Mouse (Mus musculus): ENCODE data around the gene Nfkb2. TPM values are rescaled to one million over a fixed set of nuclear protein-coding genes. Genes with fewer than 3 reads are reported as not detected.
A peak's percentile ranks its signal among the peaks of the same experiment; 100 is the strongest.

Nfkb2 gene
- total RNA-seq (2021): 1 to 10 TPM; 1.8 to 2.8 TPM

DNA sequence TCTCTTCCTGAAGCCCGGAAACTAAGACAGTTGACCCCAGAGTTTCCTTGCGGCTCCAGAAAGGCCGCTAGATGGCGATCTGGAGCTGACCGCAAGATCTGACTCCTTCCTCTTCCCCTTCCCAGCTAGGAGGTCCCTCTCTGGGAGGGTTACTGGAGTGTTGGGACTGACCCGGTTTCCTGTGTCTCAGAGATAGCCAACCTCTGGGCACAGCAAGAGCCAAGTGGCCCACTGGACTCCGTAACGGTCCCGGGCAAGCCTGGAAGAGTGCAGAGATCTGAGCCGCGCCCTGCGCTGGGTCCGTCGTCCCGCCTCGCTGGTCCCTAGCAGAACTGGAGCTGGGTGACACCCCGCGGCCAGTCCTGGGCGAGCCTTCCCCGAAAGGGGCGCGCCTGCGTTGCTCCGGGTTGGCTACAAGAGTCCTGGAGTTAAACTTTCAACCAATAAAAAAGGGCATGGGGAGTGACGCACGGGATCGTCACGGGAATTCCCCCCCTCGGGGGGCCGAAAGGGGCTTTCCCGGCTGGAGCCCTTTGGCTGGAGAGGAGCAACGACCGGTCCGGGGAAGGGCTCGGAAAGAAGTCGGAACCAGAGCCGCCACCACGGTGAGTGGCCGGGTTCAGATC lies at the start of gene Nfkb2:
Gene Nfkb2, plus strand, starts transcription at position 105 of the 626 bp plus-strand sequence.
- peak; percentile 54 to 82 for DNase-seq (ENCODE audit: extremely low spot score in 1 of 2, low spot score in 1 of 2)

DNA sequence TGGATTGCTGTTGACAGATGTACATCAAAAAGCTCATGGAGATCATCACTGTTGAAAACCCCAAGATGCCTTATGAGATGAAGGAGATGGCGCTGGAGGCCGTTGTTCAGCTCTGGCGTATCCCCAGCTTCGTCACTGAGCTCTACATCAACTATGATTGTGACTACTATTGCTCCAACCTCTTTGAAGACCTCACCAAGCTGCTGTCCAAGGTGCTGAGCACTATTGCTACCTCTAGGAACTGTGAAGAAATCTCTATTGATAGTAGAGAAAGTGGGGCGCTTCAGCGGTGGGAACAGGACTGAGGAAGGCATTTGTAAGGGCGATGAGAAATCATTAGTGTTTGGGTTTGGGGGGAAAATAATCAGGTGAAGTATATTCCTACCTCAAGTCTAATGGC lies 39.4 kb upstream of the Nfkb2 start:
- DNase-seq (ENCODE audit: extremely low spot score in 1 of 2, low spot score in 1 of 2): no peak

DNA sequence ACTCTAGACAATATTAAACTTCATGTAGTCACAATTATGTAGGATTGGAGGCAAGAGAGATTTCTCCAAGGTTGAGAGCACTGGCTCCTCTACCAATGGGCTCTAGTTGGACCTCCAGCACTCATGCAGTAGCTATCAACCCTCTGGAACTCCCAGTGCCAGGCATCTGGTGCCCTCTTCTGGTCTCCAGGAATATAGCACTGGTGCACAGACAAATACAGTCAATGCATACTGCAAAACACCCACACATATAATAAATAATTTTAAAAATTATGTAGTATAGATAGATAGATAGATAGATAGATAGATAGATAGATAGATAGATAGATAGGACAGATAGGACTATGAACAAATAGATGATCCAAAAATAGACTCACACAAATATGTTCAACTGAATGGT lies 28.8 kb upstream of the Nfkb2 start:
- no peak for DNase-seq (ENCODE audit: extremely low spot score in 1 of 2, low spot score in 1 of 2)

DNA sequence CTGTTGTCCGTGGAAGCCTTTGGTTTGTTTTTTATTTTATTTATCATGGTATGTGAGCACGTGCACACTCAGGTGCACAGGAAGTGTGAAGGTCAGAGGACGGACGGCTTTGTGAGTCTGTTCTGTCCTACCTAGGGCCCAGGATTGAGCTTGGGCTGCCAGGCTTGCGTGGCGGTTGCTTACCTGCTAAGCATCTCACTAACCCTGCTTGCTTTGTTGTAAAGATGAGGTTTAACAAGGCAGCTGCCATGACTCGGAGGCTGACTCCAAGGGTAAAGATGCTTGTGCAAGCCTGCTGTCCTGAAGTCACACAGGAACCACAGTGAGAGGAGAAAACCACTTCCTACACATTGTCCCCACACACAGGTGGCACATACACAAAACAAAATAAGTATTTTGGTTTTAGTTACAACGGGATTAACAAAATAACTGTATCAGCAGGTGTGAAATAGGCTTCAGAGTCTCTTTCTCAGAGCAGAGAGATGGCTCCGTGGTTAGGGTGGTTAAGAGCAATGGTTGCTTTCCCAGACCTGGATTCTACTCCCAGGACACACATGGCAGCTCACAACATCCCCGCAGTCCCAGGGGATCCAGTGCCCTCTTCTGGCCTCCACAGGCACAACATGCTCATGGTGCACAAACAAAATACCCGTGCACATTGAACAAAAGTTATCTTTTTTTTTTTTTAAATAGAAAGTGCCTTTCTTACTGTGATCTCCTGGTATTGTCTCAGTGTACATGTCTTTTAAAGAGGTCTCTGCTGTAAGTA lies 21.9 kb upstream of the Nfkb2 start:
- no peak for DNase-seq (ENCODE audit: extremely low spot score in 1 of 2, low spot score in 1 of 2)

DNA sequence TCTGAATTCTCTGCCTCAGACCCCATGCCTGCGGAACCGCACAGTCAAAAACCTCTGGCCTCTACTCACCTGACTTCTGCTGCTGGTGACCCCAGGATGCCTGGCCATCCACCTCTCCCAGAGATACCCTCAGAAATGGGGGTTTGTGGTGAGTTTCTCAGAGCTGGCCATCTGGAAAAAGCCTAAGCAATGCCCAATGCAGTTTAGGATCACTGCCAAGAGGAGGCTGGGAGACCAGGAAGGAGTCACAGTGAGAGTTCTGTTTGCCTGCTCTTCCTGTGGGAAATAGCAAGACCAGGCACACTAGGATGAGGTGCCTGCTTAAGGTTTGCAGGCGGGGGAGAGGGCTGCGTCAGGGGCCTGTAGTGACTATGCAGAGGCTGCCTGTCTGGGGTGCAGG lies 19.4 kb upstream of the Nfkb2 start:
- DNase-seq (ENCODE audit: extremely low spot score in 1 of 2, low spot score in 1 of 2): no peak

DNA sequence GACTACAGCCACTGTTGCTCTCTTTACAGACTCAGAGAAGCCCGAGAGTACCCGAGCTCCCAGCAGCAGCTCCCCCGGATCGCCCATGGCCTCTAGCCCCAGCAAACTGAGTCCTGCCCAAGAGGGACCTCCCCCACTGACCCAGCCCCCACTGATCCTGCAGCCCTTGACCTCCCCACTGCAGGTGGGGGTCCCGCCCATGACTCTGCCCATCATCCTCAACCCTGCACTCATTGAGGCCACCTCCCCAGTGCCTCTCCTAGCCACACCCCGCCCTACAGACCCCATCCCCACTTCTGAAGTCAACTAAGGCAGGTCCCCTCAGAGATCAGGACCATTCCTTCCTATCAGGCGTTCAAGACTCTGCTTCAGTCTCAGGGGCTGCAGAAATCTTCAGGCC lies 18.5 kb upstream of the Nfkb2 start:
- no peak for DNase-seq (ENCODE audit: extremely low spot score in 1 of 2, low spot score in 1 of 2)

DNA sequence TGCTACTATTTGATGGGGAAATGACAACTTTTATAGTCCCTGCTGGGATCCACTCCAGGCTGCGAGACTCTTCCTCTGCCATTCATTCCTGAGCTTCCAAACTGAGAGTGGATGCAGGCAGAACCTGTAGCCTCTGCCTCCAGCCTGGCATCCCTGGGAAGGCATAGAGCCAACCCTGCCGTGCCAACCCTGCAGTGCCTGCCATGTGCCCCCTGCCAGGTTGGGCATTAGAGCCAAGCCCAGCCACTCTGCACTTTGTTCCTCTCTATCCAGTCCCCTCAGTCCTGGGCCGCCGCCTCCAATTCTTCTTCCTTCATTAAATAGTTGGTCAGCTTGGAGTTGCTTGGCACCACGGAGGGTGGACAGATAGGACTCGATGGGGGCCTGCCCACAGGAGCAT lies 18.1 kb upstream of the Nfkb2 start:
- no peak for DNase-seq (ENCODE audit: extremely low spot score in 1 of 2, low spot score in 1 of 2)

DNA sequence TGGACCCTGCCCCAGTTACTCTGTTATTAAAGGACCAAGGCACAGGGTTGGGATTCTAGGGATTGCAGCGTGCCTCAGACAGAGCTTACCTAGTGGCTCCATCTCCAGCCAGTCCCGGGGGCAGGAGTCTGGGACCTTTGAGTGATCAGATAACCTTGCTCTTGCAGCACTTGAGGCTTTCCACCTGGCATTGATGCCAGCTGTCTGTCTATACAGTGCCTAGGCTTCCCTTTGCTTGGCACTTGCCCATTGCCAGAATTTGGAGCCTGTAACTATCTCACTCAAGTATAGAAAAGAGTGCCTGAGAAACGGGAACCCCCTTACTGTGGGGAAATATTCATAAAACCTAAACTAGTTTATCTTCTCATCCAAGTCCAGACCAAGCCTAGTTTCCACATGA lies 17.2 kb upstream of the Nfkb2 start:
- no peak for DNase-seq (ENCODE audit: extremely low spot score in 1 of 2, low spot score in 1 of 2)

DNA sequence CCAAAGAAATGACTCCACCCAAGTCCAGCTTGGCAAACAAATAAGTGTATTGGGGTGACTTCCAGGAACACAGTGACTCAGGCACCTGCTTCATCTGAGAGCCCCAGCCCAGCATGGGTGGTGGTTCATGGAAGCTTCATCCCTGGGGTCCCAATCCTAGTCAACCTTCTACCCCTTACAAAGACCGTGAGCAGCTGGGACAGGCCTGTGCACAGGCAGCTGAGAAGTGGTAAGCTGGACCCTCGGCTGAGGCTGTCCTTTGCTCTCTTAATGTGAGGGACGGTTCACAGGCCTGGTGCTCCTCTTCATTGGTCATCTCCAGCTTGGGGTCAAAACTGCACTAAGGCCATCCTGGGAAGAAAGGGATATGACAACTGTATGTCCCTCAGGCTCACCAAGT lies 16.6 kb upstream of the Nfkb2 start:
- no peak for DNase-seq (ENCODE audit: extremely low spot score in 1 of 2, low spot score in 1 of 2)

DNA sequence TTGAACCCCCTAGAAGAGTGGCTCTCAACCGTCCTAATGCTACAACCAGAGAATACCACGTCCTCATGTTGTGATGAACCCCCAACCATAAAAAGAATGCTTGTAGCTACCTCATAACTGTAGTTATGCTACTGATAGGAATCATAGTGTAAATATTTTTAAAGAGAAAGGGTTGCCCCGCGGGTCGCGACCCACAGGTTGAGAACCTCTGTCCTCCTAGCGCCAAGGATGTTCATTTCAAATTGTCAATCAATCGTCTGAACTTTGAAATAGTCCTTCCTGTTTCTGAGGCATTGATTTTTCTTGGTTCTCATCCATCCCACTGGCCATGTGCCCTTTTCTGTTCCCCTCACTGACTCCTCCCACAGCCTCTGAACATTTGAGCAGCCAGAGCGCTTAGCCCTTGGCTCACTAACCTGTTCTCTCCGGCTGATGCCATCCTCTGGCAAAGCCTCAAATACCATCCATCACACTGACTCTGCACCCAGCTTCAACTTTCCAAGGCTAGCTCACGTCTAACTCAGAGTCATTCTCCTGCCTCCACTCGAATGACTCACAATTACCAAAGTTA lies 13.5 kb upstream of the Nfkb2 start:
- DNase-seq (ENCODE audit: extremely low spot score in 1 of 2, low spot score in 1 of 2): no peak

DNA sequence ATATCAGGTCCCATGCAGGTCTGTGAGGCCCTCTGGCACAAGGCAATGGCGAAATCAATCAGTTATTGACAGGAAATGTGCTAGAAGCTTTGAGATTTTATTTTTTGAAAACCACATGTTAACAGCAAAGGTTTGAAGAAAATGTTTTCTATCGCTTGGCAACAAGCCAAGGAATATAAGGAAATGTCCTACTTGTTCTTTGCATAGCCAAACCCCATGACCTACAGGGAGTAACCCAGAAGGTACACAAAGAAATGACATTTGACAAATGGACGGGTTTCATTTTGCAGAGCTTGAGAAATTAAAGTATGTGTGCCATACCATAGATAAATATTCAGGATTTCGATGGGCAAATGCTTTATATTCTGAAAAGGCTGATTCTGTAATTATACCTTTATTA lies 7.2 kb upstream of the Nfkb2 start:
- no peak for DNase-seq (ENCODE audit: extremely low spot score in 1 of 2, low spot score in 1 of 2)

DNA sequence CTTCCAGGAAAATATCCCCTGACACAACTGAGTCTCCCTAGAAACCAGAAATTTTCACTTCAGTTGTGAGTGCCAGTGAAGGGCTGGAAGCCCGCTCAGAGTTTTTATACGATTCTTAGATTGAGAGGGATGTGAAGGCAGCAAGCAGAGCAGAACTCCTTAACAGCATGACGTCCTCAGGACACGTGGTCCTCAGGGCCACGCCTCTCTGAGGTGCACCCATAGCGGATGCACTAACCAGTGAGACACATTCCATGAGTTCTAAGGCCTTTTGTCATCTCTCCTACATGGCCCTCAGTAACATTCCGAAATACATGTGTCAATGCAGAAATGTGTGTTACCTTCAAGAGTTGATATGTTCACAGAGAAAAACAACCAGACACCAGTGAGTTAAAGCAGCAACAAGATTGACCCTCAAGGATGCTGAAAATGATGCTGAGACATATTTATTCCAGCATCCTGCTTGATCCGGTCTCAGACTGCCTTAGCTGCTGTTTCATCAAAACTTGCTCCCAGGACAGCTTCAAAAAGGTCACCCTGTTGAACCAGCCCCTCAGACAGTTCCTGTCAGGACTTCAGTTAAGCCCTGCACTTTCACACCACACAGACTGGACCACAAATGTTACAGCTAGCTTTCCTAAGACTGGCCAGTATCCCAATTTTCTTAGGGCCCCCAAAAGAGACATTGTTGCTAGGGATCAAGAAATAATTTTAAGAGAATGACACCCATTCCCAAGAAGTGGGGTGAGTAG lies 3.6 kb upstream of the Nfkb2 start:
- DNase-seq (ENCODE audit: extremely low spot score in 1 of 2, low spot score in 1 of 2): no peak

DNA sequence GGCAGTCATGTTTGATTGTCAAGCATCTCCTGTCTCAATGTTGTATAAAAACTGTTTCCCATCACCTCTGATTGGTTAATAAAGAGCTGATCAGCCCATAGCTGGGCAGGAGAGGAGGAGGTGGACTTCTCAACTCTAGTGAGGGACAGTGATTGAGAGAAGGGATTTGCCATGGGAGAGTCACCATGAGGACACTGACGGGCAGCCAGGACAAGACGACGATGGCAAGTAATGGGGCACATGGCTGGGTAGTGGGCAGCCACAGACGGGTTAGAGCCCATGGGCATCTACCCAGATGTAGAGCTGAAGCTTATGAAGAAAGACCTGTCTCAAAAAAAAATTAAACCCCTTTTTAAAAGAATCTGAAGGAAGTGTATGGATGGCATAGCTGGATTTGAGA lies 1.6 kb upstream of the Nfkb2 start:
- no peak for DNase-seq (ENCODE audit: extremely low spot score in 1 of 2, low spot score in 1 of 2)

DNA sequence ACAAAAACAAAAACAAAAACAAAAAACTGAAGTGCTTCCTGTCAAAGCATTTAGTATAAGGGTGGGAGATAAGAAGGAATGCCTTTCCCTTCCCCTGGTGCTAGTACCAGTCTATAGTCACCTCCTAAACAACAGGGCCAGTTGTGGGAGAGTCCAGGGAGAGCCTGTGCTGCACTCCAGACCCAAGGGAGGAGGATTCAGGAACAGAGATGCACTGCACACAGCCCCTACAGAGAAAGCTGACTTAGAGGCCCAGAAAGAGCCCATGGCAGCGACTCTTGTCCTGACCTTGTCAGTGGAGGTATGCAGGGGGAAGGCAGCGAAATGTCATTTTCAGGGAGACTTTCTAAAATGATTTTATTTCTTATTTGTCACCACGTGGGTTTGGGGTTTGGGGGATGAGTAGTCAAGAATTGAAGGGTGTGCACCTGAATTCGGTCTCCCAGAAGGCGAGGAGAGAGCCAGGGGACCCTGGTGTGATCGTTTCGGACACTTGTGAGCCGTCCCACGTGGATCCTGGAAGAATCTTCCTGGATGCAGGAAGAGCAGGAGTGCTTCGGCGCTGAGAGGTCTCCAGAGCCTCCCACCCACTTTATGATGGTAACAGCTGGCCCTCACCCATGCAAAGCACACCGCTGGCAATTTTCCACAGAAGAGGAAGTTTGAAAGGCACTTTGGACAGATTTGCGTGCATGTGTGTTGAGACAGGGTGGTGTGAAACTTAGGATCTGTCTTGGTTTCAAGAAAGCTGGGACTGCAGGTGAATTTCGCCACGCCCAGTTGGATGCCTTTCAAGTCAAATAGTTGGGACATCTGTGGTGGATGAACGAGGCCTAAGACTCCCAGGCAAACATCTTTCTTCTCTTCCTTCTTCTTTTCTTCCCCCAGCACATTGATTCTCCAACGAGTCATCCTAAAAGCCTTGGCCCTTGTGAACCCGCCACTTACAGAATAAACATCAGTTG lies 587 bp upstream of the Nfkb2 start:
- DNase-seq (ENCODE audit: extremely low spot score in 1 of 2, low spot score in 1 of 2): no peak

DNA sequence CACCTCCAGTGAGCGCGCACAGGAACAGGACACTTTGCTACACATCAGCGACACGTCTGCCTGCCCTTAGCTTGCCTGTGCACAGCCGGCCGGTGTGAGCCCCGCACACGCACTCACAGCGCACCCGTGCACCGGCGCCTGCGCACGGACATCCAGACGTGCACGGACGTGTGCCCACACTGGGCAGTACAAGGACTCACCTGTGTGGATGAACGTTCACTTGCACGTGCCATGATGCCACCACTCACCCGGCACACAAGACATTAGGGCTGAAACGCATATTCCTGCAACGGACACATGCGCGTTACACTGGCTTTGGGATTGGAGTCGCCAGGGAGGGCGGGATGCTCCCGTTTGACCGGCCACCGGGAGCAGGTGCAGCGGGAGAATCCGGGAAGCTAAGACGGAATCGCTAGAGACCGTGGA lies 801 bp downstream of the Nfkb2 start:
- DNase-seq (ENCODE audit: extremely low spot score in 1 of 2, low spot score in 1 of 2): no peak

DNA sequence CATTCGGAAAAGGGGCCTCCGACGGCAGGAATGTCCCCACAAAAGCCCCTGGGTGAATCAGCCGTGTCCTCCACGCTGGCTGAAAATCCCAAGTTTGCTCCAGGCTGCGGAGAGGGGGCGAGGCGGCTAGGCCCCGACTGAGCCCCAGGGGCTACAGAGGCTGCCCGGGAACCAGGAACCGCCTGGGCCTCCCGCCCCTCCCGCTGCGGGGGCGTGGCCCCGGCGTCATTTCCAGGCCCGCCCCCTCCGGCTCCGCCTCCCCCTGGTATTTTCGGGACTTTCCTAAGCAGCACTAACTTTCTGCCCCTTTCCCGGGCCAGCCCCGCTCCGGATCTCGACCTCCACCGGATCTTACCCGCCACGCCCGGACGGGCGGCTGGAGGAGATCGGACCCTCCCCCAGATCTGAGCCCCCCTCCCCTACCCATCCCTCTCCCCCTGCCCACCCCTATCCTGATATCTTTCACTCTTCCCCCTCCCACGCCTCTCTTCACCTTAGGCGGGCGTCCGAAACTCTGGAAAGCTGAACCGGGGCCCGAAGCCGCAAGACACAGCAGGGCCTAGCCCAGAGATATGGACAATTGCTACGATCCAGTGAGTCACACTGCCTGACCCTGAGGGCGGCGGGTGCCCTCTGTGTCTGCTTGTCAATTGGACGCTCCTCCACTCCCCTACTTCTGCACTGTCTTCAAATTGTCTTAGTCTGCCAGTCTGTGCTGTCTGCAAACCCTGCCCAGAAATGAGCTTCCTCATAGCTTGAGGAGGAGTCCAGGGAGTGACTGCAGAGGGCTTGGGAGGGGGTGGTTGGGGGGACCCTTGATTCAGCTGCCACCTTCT lies 1.5 kb downstream of the Nfkb2 start:
- no peak for DNase-seq (ENCODE audit: extremely low spot score in 1 of 2, low spot score in 1 of 2)

DNA sequence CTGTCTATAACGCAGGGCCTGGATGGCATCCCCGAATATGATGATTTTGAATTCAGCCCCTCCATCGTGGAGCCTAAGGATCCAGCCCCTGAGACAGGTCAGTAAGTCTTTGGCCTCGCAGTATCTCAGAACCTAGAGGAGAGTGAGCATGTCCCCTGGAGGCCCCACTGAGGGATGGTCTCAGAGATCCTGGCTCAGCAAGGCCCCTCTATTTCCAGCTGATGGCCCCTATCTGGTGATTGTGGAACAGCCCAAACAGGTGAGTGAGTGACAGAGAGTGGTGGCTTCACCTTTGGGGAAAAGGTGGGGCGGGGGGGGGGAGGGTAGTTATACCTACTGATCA lies 2.1 kb downstream of the Nfkb2 start:
- DNase-seq (ENCODE audit: extremely low spot score in 1 of 2, low spot score in 1 of 2): no peak

DNA sequence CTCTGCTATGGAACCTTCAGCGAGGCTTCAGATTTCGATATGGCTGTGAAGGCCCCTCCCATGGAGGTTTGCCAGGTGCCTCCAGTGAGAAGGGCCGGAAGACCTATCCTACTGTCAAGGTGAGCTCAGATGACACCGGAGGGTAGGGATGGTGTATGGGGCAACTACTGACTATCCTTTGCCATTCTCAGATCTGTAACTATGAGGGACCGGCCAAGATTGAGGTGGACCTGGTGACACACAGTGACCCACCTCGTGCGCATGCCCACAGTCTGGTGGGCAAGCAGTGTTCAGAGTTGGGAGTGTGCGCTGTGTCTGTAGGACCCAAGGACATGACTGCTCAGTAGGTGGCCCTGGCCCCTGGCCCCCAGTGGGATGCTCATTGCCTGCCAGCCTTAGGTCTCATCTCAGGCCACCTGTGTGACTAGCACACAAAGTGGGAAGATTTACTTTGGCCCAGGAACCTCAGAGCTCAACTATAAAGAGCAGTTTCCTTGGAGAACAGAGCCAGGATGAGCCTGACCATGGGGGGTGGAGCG lies 2.7 kb downstream of the Nfkb2 start:
- no peak for DNase-seq (ENCODE audit: extremely low spot score in 1 of 2, low spot score in 1 of 2)

DNA sequence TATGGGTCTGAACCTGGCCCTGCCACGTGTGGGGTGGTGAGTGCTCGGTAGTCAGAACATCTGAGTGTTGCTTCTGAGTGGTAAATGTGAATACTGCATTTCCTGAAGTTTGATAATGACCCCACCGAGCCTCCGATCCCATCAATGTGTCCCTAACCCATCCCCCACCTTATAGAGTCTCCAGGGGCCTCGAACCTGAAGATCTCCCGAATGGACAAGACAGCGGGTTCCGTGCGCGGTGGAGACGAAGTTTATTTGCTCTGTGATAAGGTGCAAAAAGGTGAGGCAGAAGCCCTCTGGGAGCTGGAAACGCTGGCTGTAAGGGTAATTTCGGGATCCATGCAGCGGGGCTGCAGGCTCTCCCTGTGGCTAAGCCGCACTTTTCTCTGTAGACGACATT lies 3.7 kb downstream of the Nfkb2 start:
- no peak for DNase-seq (ENCODE audit: extremely low spot score in 1 of 2, low spot score in 1 of 2)

All from layer of hippocampus, postnatal 25 days (tissue).